Mouse (Mus musculus) adrenal gland, postnatal 10 days (tissue): ENCODE measurements at regions not wholly inside any gene's neighbourhood (a gene's known extent, or its start where the extent isn't known, plus 50 kb on each side); places are given as distances from the start of the nearest gene placed in this dataset.

ENCODE experiments used
- DNase-seq: peaks from one replicate; pipeline ENCODE4 v3.0.0; 2021; ENCODE audit warnings: mixed read lengths

DNA sequence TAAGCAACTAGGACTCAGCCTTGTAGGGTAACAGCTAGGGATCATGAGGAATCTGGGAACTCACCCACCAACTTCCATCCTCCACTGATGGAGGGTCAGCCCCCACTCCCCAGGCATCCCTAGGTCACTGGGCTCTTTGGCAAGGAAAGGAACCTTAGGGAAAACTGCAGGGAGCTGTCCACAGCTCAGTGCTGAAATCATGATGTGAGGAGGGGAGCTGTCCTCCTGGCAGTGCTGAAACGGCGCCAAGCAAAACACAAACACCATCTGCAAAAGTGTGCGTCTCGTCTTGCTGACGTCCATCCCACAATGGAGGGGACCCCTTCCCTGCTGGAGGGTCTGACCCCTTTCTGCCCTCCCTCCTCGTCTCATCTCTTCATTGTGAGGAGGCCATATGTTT is 68.6 kb upstream of the Rph3a start:
- DNase-seq = peak; percentile 81

- no peak for DNase-seq
Observed at GRCm38 (mm10) chr5:121076741-121077140, 66.8 kb upstream of the Rph3a start.

GRCm38 (mm10) chr5:121068821-121069220 is 58.9 kb upstream of the Rph3a start:
- peak; percentile 44 for DNase-seq

- no peak for DNase-seq
Observed at GRCm38 (mm10) chr5:121064721-121065120, 54.8 kb upstream of the Rph3a start.

- DNase-seq = no peak
Observed at GRCm38 (mm10) chr5:121062930-121063584, 53.2 kb upstream of the Rph3a start.

- no peak for DNase-seq
Observed at GRCm38 (mm10) chr5:121061688-121062087, 51.8 kb upstream of the Rph3a start.
